Mouse (Mus musculus) stomach, adult 2 months (tissue): Measurements from ENCODE around the gene Vmn2r124. TPM values are rescaled to one million over a fixed set of nuclear protein-coding genes. Genes with fewer than 3 reads are reported as not detected.

Experiments
- polyA plus RNA-seq: library from polyadenylated mRNA; depleted of rRNA; stranded (reverse); fragments of >200 nt; gene quantifications from 2 replicates; pipeline ENCODE4 v1.2.3, GENCODE M21; 2012; rRNA removed

Vmn2r124 gene
- polyA plus RNA-seq, result not detected in 2 replicates

GRCm38 (mm10) chr17:18049124-18049523 is at the start of gene Vmn2r124:
Gene Vmn2r124, plus strand, starts transcription at chr17:18049424.

GRCm38 (mm10) chr17:18021433-18021832 is 27.8 kb upstream of the Vmn2r124 start, which contains the start of gene Fpr-rs4:
Gene Fpr-rs4, plus strand, starts transcription at chr17:18021733.

GRCm38 (mm10) chr17:18084716-18085115 is 35.5 kb downstream of the Vmn2r124 start, which contains the start of gene Vmn2r91:
Gene Vmn2r91, plus strand, starts transcription at chr17:18085016.

Other genes starting within 250 kb of the Vmn2r124 start
- gene Spaca6, start 222.3 kb upstream of the Vmn2r124 start, polyA plus RNA-seq, result 10.3 and 19.0 TPM in 2 replicates
- gene Has1, start 194.2 kb upstream of the Vmn2r124 start, polyA plus RNA-seq, result 0.52 and 1.1 TPM in 2 replicates
- gene Fpr1, start 165.5 kb upstream of the Vmn2r124 start, polyA plus RNA-seq, result 0.05 TPM in 1 of 2 replicates, not detected in the other
- gene Fpr2, start 161.6 kb upstream of the Vmn2r124 start, polyA plus RNA-seq, result not detected in 2 replicates
- not detected in 2 replicates for gene Fpr3, start 161.6 kb upstream of the Vmn2r124 start, polyA plus RNA-seq
- gene Fpr-rs4, start 27.7 kb upstream of the Vmn2r124 start, polyA plus RNA-seq, result not detected in 2 replicates
- not detected in 2 replicates for gene Vmn2r91, start 35.6 kb downstream of the Vmn2r124 start, polyA plus RNA-seq
- not detected in 2 replicates for gene Vmn2r92, start 102.5 kb downstream of the Vmn2r124 start, polyA plus RNA-seq
- not detected in 2 replicates for gene Vmn2r94, start 228.3 kb downstream of the Vmn2r124 start, polyA plus RNA-seq
- not detected in 2 replicates for gene Vmn2r93, start 248.7 kb downstream of the Vmn2r124 start, polyA plus RNA-seq